Mouse (Mus musculus): ENCODE data around the gene Pik3c2b.

DNA sequence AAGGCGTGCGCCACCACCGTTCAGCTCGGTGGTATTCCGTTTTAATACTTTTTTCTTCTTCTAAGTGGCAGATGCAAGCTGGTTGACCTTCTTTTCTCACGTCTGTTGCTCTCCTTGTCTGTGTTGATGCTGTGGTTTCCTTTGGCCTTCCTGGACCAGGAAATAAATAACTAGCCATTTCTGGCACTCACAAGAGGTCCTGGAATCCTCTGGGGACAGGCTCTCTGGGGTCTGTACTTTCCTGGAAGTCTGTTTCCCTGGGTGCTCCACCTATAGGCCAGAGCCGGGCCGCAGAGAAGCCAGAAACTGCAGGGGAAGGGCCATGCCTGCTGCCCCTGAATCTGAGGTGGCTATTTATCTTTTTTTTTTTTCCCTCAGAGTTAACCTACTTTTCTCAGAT is 8.9 kb downstream of the Pik3c2b start:
- no peak for TF ChIP-seq CTCF (IDR thresholded peaks at IDR 0.05; ENCODE audit: insufficient read depth, low read length)
- no peak for TF ChIP-seq POLR2A (IDR thresholded peaks at IDR 0.05; ENCODE audit: borderline replicate concordance, extremely low read depth, low read depth, low read length)
